Mouse (Mus musculus): ENCODE measurements at regions not wholly inside any gene's neighbourhood (a gene's known extent, or its start where the extent isn't known, plus 50 kb on each side); places are given as distances from the start of the nearest gene placed in this dataset.

DNA sequence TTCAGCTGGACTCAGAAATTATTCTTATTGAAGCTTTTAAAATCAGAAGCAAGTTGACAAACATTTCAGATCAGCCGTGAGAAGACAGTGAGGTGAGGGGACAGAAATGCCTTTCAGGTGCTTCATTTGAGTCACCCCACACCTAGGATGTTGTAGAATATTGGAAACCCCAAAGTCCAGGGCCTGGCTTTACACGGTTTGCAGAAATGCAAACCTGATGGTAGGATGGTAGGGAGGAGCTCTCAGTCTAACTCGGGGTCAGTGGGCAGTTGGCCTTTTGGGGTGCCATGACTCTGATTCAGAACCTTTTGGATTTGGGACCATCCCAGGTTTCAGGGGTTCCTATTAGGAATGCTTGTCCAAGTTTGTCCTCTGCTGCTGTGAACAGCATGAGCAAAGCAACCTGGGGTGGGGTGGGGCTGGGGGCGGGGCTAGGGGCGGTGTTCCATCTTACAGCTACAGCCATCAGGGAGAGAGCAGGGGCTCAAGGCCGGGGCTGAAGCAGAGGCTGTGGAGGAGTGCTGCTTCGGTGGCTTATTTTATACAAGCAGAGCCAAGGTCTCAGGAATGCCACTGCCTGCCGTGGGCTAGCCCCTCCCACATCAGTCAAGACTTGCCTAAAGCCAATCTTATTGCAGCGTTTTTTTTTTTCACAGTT is 113.3 kb downstream of the Amer2 start:
- TF ChIP-seq CTCF (IDR thresholded peaks at IDR 0.05; ENCODE audit: extremely low read depth, insufficient read depth, low read length) (no peak), POLR2A (IDR thresholded peaks at IDR 0.05; ENCODE audit: extremely low read depth, insufficient read depth, low read length) (no peak)
